Mouse (Mus musculus): ENCODE results near the gene Ski. TPM values are rescaled to one million over a fixed set of nuclear protein-coding genes. Genes with fewer than 3 reads are reported as not detected.
"Not testable (repeated sequence)": the region's sequence is repeated elsewhere in the genome, so short reads cannot be mapped to it uniquely, and the experiment has no call there.

Gene Ski
- 38.6 and 55.2 TPM in 2 replicates for polyA plus RNA-seq (2012; rRNA removed)

GRCm38 (mm10) chr4:155222552-155222840, at the start of gene Ski:
Gene Ski, minus strand, starts transcription at chr4:155222592.
- no peak for DNase-seq (ENCODE audit: low read depth)
- TF ChIP-seq POLR2A (IDR thresholded peaks at IDR 0.05; ENCODE audit: borderline replicate concordance, extremely low read depth, insufficient read depth, insufficient read length, poor library complexity, severe bottlenecking) (no peak), CTCF (IDR thresholded peaks at IDR 0.05; ENCODE audit: borderline replicate concordance, extremely low read depth, insufficient read depth, insufficient read length) (no peak)

GRCm38 (mm10) chr4:155268382-155268781, 46.0 kb upstream of the Ski start:
- TF ChIP-seq POLR2A (IDR thresholded peaks at IDR 0.05; ENCODE audit: borderline replicate concordance, extremely low read depth, insufficient read depth, insufficient read length, poor library complexity, severe bottlenecking), result no peak
- peak; percentile 53; the same call in 1 of the 2 replicates for TF ChIP-seq CTCF (IDR thresholded peaks at IDR 0.05; ENCODE audit: borderline replicate concordance, extremely low read depth, insufficient read depth, insufficient read length)
- no peak for DNase-seq (ENCODE audit: low read depth)

GRCm38 (mm10) chr4:155267639-155268175, 45.3 kb upstream of the Ski start:
- TF ChIP-seq CTCF (IDR thresholded peaks at IDR 0.05; ENCODE audit: borderline replicate concordance, extremely low read depth, insufficient read depth, insufficient read length) (no peak), POLR2A (IDR thresholded peaks at IDR 0.05; ENCODE audit: borderline replicate concordance, extremely low read depth, insufficient read depth, insufficient read length, poor library complexity, severe bottlenecking) (no peak)
- DNase-seq (ENCODE audit: low read depth), result no peak

GRCm38 (mm10) chr4:155267047-155267543, 44.7 kb upstream of the Ski start:
- TF ChIP-seq POLR2A (IDR thresholded peaks at IDR 0.05; ENCODE audit: borderline replicate concordance, extremely low read depth, insufficient read depth, insufficient read length, poor library complexity, severe bottlenecking) (no peak), CTCF (IDR thresholded peaks at IDR 0.05; ENCODE audit: borderline replicate concordance, extremely low read depth, insufficient read depth, insufficient read length) (no peak)
- DNase-seq (ENCODE audit: low read depth), result no peak

- no peak for TF ChIP-seq CTCF (IDR thresholded peaks at IDR 0.05; ENCODE audit: borderline replicate concordance, extremely low read depth, insufficient read depth, insufficient read length)
- TF ChIP-seq POLR2A (IDR thresholded peaks at IDR 0.05; ENCODE audit: borderline replicate concordance, extremely low read depth, insufficient read depth, insufficient read length, poor library complexity, severe bottlenecking), result no peak
- DNase-seq (ENCODE audit: low read depth), result no peak
Measured at GRCm38 (mm10) chr4:155264521-155265321, 42.3 kb upstream of the Ski start.

GRCm38 (mm10) chr4:155252253-155252652, 29.9 kb upstream of the Ski start:
- DNase-seq (ENCODE audit: low read depth), result no peak
- TF ChIP-seq CTCF (IDR thresholded peaks at IDR 0.05; ENCODE audit: borderline replicate concordance, extremely low read depth, insufficient read depth, insufficient read length) (no peak), POLR2A (IDR thresholded peaks at IDR 0.05; ENCODE audit: borderline replicate concordance, extremely low read depth, insufficient read depth, insufficient read length, poor library complexity, severe bottlenecking) (no peak)

- peak; percentile 76 for DNase-seq (ENCODE audit: low read depth)
- TF ChIP-seq POLR2A (IDR thresholded peaks at IDR 0.05; ENCODE audit: borderline replicate concordance, extremely low read depth, insufficient read depth, insufficient read length, poor library complexity, severe bottlenecking), result no peak
- TF ChIP-seq CTCF (IDR thresholded peaks at IDR 0.05; ENCODE audit: borderline replicate concordance, extremely low read depth, insufficient read depth, insufficient read length), result no peak
Measured at GRCm38 (mm10) chr4:155251147-155251546, 28.8 kb upstream of the Ski start.

GRCm38 (mm10) chr4:155250361-155251117, 28.1 kb upstream of the Ski start:
- TF ChIP-seq POLR2A (IDR thresholded peaks at IDR 0.05; ENCODE audit: borderline replicate concordance, extremely low read depth, insufficient read depth, insufficient read length, poor library complexity, severe bottlenecking), result no peak
- TF ChIP-seq CTCF (IDR thresholded peaks at IDR 0.05; ENCODE audit: borderline replicate concordance, extremely low read depth, insufficient read depth, insufficient read length), result no peak
- DNase-seq (ENCODE audit: low read depth), result no peak

GRCm38 (mm10) chr4:155249648-155250351, 27.4 kb upstream of the Ski start, which contains the start of gene Faap20:
Gene Faap20, plus strand, starts transcription at chr4:155249802.
- TF ChIP-seq POLR2A (IDR thresholded peaks at IDR 0.05; ENCODE audit: borderline replicate concordance, extremely low read depth, insufficient read depth, insufficient read length, poor library complexity, severe bottlenecking), result peak; percentile 79; the same call in 1 of the 2 replicates
- no peak for TF ChIP-seq CTCF (IDR thresholded peaks at IDR 0.05; ENCODE audit: borderline replicate concordance, extremely low read depth, insufficient read depth, insufficient read length)
- peak; percentile 96 for DNase-seq (ENCODE audit: low read depth)

- TF ChIP-seq CTCF (IDR thresholded peaks at IDR 0.05; ENCODE audit: borderline replicate concordance, extremely low read depth, insufficient read depth, insufficient read length) (peak; percentile 95), POLR2A (IDR thresholded peaks at IDR 0.05; ENCODE audit: borderline replicate concordance, extremely low read depth, insufficient read depth, insufficient read length, poor library complexity, severe bottlenecking) (no peak)
- peak; percentile 97 for DNase-seq (ENCODE audit: low read depth)
Measured at GRCm38 (mm10) chr4:155249257-155249647, 26.9 kb upstream of the Ski start.

GRCm38 (mm10) chr4:155248054-155248453, 25.7 kb upstream of the Ski start:
- DNase-seq (ENCODE audit: low read depth), result not testable (repeated sequence)
